Mouse (Mus musculus): ENCODE measurements at regions not wholly inside any gene's neighbourhood (a gene's known extent, or its start where the extent isn't known, plus 50 kb on each side); places are given as distances from the start of the nearest gene placed in this dataset.

GRCm38 (mm10) chr10:111881339-111882211, 90.9 kb upstream of the Krr1 start:
- DNase-seq (ENCODE audit: low spot score in 2 of 2): peak; percentile 43 to 46

- peak in 1 of 2 experiments; percentile 35 for DNase-seq (ENCODE audit: low spot score in 2 of 2)
Measured at GRCm38 (mm10) chr10:111882521-111882920, 89.9 kb upstream of the Krr1 start.

- no peak for DNase-seq (ENCODE audit: low spot score in 2 of 2)
Measured at GRCm38 (mm10) chr10:111884701-111885100, 87.8 kb upstream of the Krr1 start.

DNA sequence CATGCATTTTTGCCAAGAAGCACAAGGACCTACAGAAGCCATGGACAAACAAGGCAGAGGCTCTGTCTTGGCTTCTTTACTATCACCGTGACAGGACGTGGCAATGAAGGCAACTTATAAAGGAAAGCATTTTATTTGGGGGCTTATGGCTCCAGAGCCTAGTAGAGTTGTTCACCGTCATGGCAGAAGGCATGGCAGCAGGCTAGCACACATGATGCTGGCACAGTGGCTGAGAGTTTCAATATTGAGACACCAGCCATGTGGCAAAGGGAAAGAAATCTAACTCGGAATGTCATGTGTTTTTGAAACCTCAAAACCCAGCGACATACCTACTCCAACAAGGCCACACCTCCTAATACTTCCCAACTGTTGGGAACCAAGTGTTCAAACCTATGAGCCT, 83.4 kb upstream of the Krr1 start:
- no peak for DNase-seq (ENCODE audit: low spot score in 2 of 2)

DNA sequence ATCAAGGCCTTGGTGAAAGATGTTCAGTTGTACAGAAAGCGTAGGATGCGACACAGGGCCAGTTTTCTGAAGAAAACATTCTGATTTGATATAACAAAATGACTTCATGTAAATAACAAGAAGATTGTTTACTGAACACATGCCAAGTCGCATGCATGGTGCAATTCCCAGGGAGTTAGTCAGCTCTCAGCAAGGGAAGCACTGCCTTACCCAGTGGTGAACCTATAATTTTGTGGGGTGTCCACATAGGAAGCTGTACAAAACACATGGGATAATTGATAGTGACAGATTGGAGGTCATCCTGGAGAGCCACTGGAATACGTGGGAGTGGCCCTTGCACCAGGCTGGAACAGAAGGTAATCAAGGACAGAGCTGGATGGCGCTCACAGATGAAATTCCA, 79.0 kb upstream of the Krr1 start:
- no peak for DNase-seq (ENCODE audit: low spot score in 2 of 2)

- DNase-seq (ENCODE audit: low spot score in 2 of 2): no peak
Measured at GRCm38 (mm10) chr10:111893941-111894340, 78.5 kb upstream of the Krr1 start.

GRCm38 (mm10) chr10:111897361-111897760, 75.1 kb upstream of the Krr1 start:
- no peak for DNase-seq (ENCODE audit: low spot score in 2 of 2)

GRCm38 (mm10) chr10:111900723-111901716, 71.4 kb upstream of the Krr1 start:
- peak in 1 of 2 experiments; percentile 43 for DNase-seq (ENCODE audit: low spot score in 2 of 2)

DNA sequence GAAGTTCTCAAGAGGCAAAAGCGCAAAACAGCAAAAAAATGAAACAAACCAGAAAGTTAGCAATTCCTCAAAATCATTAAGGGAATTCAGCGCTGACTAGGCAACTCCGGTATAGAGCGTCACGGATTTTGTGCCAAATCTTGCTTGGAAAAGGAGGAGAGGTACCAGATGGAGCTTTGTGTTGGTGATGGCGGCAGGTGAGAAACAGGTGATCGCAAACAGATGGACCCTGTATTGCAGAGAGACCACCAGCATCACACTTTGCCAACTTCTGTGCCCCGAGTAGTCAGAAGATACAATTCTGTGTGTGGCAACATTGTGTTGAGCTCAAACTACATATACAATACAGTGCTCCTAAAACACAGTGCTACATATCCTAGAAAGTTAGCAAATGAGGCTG, 68.5 kb upstream of the Krr1 start:
- DNase-seq (ENCODE audit: low spot score in 2 of 2): no peak

DNA sequence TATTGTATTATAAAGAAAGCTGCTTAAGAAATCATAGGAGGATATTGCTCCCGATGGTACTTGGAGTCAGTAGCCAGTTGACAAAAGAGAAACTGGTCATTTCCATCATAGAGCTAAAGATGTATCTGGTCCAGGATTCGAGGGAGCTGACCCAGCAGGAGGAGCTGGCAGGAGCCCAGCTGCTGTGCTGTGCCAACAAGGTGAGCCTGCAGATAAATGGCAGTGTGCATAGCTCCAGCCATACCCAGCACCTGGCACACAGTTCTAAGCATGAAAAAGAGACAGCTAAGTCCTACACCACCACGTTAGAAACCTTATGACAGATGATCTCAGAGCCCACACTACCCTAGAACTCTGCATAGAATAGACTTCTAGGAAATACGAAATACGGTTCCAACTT, 64.6 kb upstream of the Krr1 start:
- DNase-seq (ENCODE audit: low spot score in 2 of 2): no peak

DNA sequence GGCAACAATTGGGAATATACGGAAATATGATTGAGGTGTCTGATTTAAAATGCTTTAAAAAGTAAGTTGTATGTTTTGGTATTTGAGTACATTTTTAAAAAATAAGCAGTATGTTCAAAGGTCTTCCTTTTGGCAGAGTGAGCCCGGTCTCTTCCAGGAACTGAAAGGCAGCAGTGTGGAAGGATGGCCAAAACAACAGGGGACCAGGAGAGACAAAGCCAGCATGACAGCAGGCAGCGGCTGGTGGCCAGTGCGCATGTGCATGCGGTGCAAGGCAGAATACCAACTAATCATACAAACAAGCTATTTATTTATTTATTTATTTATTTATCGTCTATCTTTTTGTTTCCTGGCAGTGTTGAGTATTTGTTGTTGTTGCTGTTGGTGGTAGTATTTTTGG, 59.9 kb upstream of the Krr1 start:
- DNase-seq (ENCODE audit: low spot score in 2 of 2): peak in 1 of 2 experiments; percentile 46

- DNase-seq (ENCODE audit: low spot score in 2 of 2): no peak
Measured at GRCm38 (mm10) chr10:111913066-111913785, 59.2 kb upstream of the Krr1 start.

DNA sequence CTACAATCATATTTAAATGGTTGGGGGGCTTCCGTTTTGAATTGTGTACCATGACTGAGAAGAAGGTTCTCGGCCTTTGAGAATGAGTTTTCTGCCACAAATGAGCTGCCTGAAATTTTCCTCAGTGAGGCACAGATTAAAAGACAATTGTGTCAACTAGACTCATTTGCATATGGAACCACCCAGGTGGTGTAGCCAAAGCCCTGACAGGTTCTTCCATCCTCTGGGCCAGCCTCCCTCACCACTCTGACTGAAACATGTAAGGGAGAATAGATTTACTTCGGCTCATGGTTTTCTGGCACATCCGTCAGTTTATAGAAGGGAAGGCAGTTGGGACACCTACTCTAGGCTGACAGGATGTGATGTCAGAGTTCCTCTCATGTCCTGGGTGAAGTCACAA, 58.2 kb upstream of the Krr1 start:
- no peak for DNase-seq (ENCODE audit: low spot score in 2 of 2)

GRCm38 (mm10) chr10:111918071-111918507, 54.4 kb upstream of the Krr1 start:
- no peak for DNase-seq (ENCODE audit: low spot score in 2 of 2)

- no peak for DNase-seq (ENCODE audit: low spot score in 2 of 2)
Measured at GRCm38 (mm10) chr10:111919475-111919874, 53.0 kb upstream of the Krr1 start.

GRCm38 (mm10) chr10:111921492-111921891, 51.0 kb upstream of the Krr1 start:
- no peak for DNase-seq (ENCODE audit: low spot score in 2 of 2)
